Mouse (Mus musculus) bone marrow, adult 2 months (tissue): ENCODE measurements around the gene Luc7l2.

ENCODE experiments used
- CTCF ChIP-seq: fragments of 200-500 bp; IDR thresholded peaks from 2 replicates; pipeline ENCODE4 v1.5.1; 2011; ENCODE audit warnings: low read length, control low read depth; ENCODE audit not compliant: control insufficient read depth, insufficient read depth
- POLR2A ChIP-seq: fragments of 200-500 bp; IDR thresholded peaks from 2 replicates; pipeline ENCODE4 v1.6.1; 2011; ENCODE audit warnings: low read depth, mild to moderate bottlenecking, control low read depth, low read length, borderline replicate concordance; ENCODE audit not compliant: control insufficient read depth

- no peak for TF ChIP-seq CTCF
- no peak for TF ChIP-seq POLR2A
These were observed 75.9 kb downstream of the Luc7l2 start for GRCm38 (mm10) chr6:38627081-38627480.
